Mouse (Mus musculus) MEL (cell line): ENCODE data around the gene Brd7.

Experiments
- SMC3 ChIP-seq: IDR thresholded peaks from 2 replicates; pipeline ENCODE4 v1.6.1; 2011; ENCODE audit warnings: low read depth, low read length, improper control_type of control experiment
- USF1 ChIP-seq: IDR thresholded peaks from 2 replicates; pipeline ENCODE4 v1.6.1; 2014; ENCODE audit warnings: low read depth, mild to moderate bottlenecking, inconsistent platforms, low read length, improper control_type of control experiment, moderate library complexity

DNA sequence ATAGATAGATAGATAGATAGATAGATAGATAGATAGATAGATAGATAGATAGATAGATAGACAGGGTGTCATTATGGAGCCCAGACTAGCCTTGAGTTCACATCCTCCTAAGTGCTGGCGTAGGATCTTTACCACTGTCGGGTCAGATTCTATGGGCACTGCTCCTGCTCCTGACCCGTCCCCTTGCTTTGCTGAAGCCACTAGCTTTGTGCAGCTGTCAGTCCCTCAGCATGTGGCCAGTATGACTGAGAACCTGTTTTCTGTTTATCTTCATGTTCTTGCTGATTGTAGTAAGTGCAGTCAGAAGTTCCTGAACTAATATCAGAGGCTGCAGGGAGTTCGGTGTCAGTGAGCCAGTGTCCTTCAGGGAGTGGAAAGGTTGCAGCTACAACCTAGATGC is 54.3 kb downstream of the Brd7 start:
- TF ChIP-seq USF1 (no peak), SMC3 (no peak)
